Mouse (Mus musculus) lung, postnatal 0 days (tissue): Measurements from ENCODE around the gene Ces3a.
A peak's percentile ranks its signal among the peaks of the same experiment; 100 is the strongest.

Source experiments
- CTCF ChIP-seq: IDR thresholded peaks from 2 replicates; pipeline ENCODE4 v1.5.1; 2016; ENCODE audit warnings: antibody characterized with exemption, mild to moderate bottlenecking
- EP300 ChIP-seq: IDR thresholded peaks from 2 replicates; pipeline ENCODE4 v1.6.1; 2016; ENCODE audit warnings: antibody characterized with exemption, mild to moderate bottlenecking, control low read depth

DNA sequence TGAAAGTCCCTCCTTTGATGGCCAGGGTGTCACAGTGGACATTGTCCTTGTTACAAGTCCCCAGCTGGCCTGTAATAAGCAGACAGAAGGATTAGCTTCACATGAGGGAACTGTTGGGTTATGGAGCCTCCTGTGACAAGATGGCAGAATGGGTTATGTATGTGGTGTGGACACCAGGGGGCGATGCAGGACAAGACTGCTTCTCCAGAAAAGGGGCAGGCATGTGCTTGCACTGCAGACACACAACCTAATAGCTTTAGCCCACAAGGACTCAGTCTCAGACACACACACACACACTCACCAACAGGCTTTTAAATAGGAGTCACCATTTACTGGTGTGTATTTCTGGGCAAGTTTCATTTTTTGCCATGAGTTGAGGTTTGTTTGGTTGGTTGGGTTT, 18.4 kb downstream of the Ces3a start:
- peak; percentile 60 for TF ChIP-seq CTCF
- TF ChIP-seq EP300 = no peak
